Mouse (Mus musculus) neural tube, embryonic 14.5 days (tissue): ENCODE measurements around the gene E2f7. TPM values are rescaled to one million over a fixed set of nuclear protein-coding genes. Genes with fewer than 3 reads are reported as not detected.

ENCODE experiments used
- ATAC-seq: fragments of 200-750 bp; cut with Nextera tagmentation; 2 replicates; pipeline ENCODE4 v1.8.0; 2017; ENCODE audit warnings: low read depth, mild to moderate bottlenecking, moderate TSS enrichment, moderate library complexity
- H3K27ac ChIP-seq: fragments of 300-500 bp; sonication (generic); 2 replicates; pipeline ENCODE4 v1.5.1; 2014; ENCODE audit warnings: low read depth, mild to moderate bottlenecking, control low read depth, low read length, moderate library complexity, mixed read lengths
- H3K27me3 ChIP-seq: fragments of 300-500 bp; sonication (generic); 2 replicates; pipeline ENCODE4 v1.6.1; 2014; ENCODE audit warnings: low read length; ENCODE audit not compliant: control insufficient read depth, insufficient read depth
- H3K36me3 ChIP-seq: fragments of 300-500 bp; sonication (generic); 2 replicates; pipeline ENCODE4 v1.6.1; 2014; ENCODE audit warnings: low read length, mixed read lengths; ENCODE audit not compliant: control insufficient read depth, insufficient read depth
- H3K4me1 ChIP-seq: fragments of 300-500 bp; sonication (generic); 2 replicates; pipeline ENCODE4 v1.6.1; 2014; ENCODE audit warnings: low read length; ENCODE audit not compliant: control insufficient read depth, insufficient read depth
- H3K4me2 ChIP-seq: fragments of 300-500 bp; sonication (generic); 2 replicates; pipeline ENCODE4 v1.6.1; 2014; ENCODE audit warnings: mild to moderate bottlenecking, low read depth, low read length, control low read depth
- H3K4me3 ChIP-seq: fragments of 300-500 bp; sonication (generic); 2 replicates; pipeline ENCODE4 v1.5.1; 2014; ENCODE audit warnings: low read depth, low read length, control low read depth, mixed read lengths
- H3K9ac ChIP-seq: fragments of 300-500 bp; sonication (generic); replicated peaks from 2 replicates; pipeline ENCODE4 v1.6.1; 2014; ENCODE audit warnings: low read depth, mild to moderate bottlenecking, control low read depth, low read length, mixed read lengths
- H3K9me3 ChIP-seq: fragments of 300-500 bp; sonication (generic); 2 replicates; pipeline ENCODE4 v1.6.1; 2016; ENCODE audit warnings: low read length; ENCODE audit not compliant: control insufficient read depth
- WGBS: fragments of 180-500 bp; shearing (Covaris S2); extraction: QIAGEN DNeasy Blood & Tissue Kit; methylation state at CpG from one replicate; pipeline ENCODE4 v1.1.7; 2014; 5-methylcytosine and 5-hydroxymethylcytosine counted together
- polyA plus RNA-seq: library from polyadenylated mRNA; unstranded; fragments of >200 nt; fragmentation: Nextera tagmentation; extraction: Ambion mirVana; gene quantifications from 2 replicates; pipeline ENCODE4 v1.2.1, GENCODE M21; 2014

Gene E2f7
- 6.2 and 8.5 TPM in 2 replicates for polyA plus RNA-seq

GRCm38 (mm10) chr10:110744686-110745639, at the start of gene E2f7:
Gene E2f7 (plus strand): TSS chr10:110745439.
- Histone ChIP-seq H3K9ac (peak within 1 kb of the TSS; percentile 80), H3K9me3 (no peaks in the 10 kb centered on the region), H3K4me1 (peaks cover 8% of the 10 kb centered on the region; the same call in 1 of the 2 replicates), H3K27me3 (no peaks in the 10 kb centered on the region), H3K36me3 (no peaks in the 10 kb centered on the region), H3K4me2 (peak within 1 kb of the TSS; percentile 98), H3K4me3 (peak within 1 kb of the TSS; percentile 75), H3K27ac (peak within 1 kb of the TSS; percentile 78)
- ATAC-seq = peak; percentile 99
- WGBS = under 1% methylated on average over 86 of the region's 98 CpGs

GRCm38 (mm10) chr10:110701276-110701675, 44.0 kb upstream of the E2f7 start:
- H3K27ac ChIP-seq = no peak overlapping the region
- no peak overlapping the region for H3K9ac ChIP-seq
- no peaks in the 10 kb centered on the region for H3K9me3 ChIP-seq
- no peaks in the 10 kb centered on the region for H3K27me3 ChIP-seq
- H3K4me3 ChIP-seq = no peak overlapping the region
- WGBS = 79% methylated on average over 1 of the region's 1 CpGs
- ATAC-seq = no peak
- no peak overlapping the region for H3K4me2 ChIP-seq
- H3K36me3 ChIP-seq = no peaks in the 10 kb centered on the region
- no peaks in the 10 kb centered on the region for H3K4me1 ChIP-seq

- Histone ChIP-seq H3K4me2 (no peak overlapping the region), H3K4me1 (no peaks in the 10 kb centered on the region), H3K9me3 (no peaks in the 10 kb centered on the region), H3K27ac (no peak overlapping the region), H3K4me3 (no peak overlapping the region), H3K27me3 (no peaks in the 10 kb centered on the region), H3K9ac (no peak overlapping the region), H3K36me3 (no peaks in the 10 kb centered on the region)
- no peak for ATAC-seq
- WGBS = 61% methylated on average over 9 of the region's 9 CpGs
Observed at GRCm38 (mm10) chr10:110705672-110706071, 39.6 kb upstream of the E2f7 start.

DNA sequence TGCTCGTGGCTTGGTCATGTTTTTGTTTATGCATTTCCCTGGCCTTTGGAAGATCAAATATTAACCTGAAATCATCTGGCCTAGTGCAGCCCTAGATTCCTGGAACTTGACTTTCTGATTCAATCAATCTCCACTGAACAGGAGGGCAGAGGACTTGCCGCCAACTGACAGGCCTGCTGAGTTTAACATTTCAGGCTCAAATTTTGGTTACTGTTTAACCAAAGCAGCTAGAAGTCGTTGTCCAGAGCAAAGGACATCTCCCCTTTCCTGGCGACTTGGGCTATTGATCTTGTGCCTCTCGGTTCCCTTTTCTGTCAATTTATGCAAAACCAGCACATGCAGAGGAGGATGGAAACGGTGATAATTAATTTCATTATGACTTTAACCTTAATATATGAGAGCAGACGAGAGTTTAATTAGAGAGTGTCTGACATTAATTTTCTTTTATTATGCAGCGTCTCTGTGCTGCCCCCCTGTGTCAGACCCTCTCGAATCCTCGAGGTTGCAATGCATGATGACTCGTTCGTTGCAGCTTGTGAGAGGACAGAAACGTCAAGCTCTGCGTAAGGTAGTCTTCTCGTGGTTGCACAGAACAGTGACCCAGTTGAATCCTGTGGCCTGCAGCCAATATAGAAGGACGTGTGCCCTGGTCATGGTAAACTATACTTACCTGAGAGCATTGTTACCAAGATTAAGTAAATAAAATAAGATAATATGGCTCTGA, 37.7 kb upstream of the E2f7 start:
- no peak overlapping the region for H3K4me3 ChIP-seq
- no peaks in the 10 kb centered on the region for H3K36me3 ChIP-seq
- ATAC-seq = peak; percentile 71
- H3K9ac ChIP-seq = no peak overlapping the region
- H3K4me1 ChIP-seq = no peaks in the 10 kb centered on the region
- H3K4me2 ChIP-seq = no peak overlapping the region
- no peak overlapping the region for H3K27ac ChIP-seq
- no peaks in the 10 kb centered on the region for H3K27me3 ChIP-seq
- no peaks in the 10 kb centered on the region for H3K9me3 ChIP-seq
- 35% methylated on average over 16 of the region's 16 CpGs for WGBS

GRCm38 (mm10) chr10:110716887-110717286, 28.4 kb upstream of the E2f7 start:
- Histone ChIP-seq H3K27ac (no peak overlapping the region), H3K4me3 (no peak overlapping the region)
- 57% methylated on average over 10 of the region's 10 CpGs for WGBS

GRCm38 (mm10) chr10:110726431-110726830, 18.8 kb upstream of the E2f7 start:
- H3K27me3 ChIP-seq = no peaks in the 10 kb centered on the region
- no peak for ATAC-seq
- 84% methylated on average over 15 of the region's 15 CpGs for WGBS

More at GRCm38 (mm10) chr10:110716887-110717286, 28.4 kb upstream of the E2f7 start:
- Histone ChIP-seq H3K9ac (no peak overlapping the region), H3K4me2 (no peak overlapping the region), H3K9me3 (no peaks in the 10 kb centered on the region), H3K4me1 (no peaks in the 10 kb centered on the region), H3K36me3 (no peaks in the 10 kb centered on the region), H3K27me3 (no peaks in the 10 kb centered on the region)
- no peak for ATAC-seq

DNA sequence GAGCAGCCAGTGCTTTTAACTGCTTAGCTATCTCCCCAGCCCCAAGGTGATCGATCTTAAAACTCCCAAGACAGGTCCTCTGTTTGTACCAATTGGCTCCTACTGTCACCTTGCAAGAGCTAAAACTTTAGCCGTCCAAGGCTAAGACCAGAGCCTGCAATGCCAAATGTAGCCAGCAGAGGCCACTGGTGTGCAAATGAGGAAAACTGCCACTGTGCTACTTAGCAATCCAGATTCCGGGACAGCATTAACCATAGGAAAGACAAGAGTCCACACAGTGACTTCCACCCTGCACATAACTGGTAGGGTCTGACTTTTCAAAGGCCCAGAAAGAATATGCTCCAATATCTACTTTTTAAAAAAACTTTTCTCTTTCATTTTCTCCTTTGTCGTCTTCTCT, 17.4 kb upstream of the E2f7 start:
- ATAC-seq = no peak
- Histone ChIP-seq H3K9ac (no peak overlapping the region), H3K4me1 (no peaks in the 10 kb centered on the region), H3K36me3 (no peaks in the 10 kb centered on the region), H3K4me3 (no peak overlapping the region), H3K4me2 (no peak overlapping the region), H3K27me3 (no peaks in the 10 kb centered on the region), H3K9me3 (no peaks in the 10 kb centered on the region), H3K27ac (no peak overlapping the region)
- 62% methylated on average over 4 of the region's 4 CpGs for WGBS

More at GRCm38 (mm10) chr10:110726431-110726830, 18.8 kb upstream of the E2f7 start:
- Histone ChIP-seq H3K4me2 (no peak overlapping the region), H3K36me3 (no peaks in the 10 kb centered on the region), H3K4me1 (no peaks in the 10 kb centered on the region), H3K27ac (no peak overlapping the region), H3K4me3 (no peak overlapping the region), H3K9me3 (no peaks in the 10 kb centered on the region), H3K9ac (no peak overlapping the region)

DNA sequence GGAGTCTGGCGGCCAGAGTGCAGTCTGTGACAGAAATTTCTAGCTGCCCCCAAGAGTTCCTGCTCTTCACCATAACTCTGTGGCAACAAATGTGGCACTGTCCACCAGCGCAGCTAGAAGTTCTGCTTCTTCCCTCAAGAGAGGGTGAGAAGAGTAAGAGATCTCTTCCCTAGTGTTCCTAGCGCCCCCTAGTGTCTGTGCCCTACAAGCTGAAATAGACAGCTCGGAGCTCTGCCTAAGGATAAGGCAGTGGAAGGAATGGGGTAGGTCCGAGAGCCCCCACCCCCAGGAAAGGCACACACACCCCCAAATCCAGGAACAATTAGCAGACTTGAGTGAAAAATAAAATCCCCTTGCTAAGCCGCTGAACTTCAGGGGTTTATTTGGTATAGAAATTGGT, 11.9 kb upstream of the E2f7 start:
- peak; percentile 75 for ATAC-seq
- WGBS = 25% methylated on average over 6 of the region's 6 CpGs
- no peak overlapping the region for H3K4me3 ChIP-seq
- H3K27ac ChIP-seq = no peak overlapping the region
- H3K9me3 ChIP-seq = no peaks in the 10 kb centered on the region
- H3K4me1 ChIP-seq = no peaks in the 10 kb centered on the region
- H3K36me3 ChIP-seq = no peaks in the 10 kb centered on the region
- H3K27me3 ChIP-seq = no peaks in the 10 kb centered on the region
- no peak overlapping the region for H3K9ac ChIP-seq
- H3K4me2 ChIP-seq = no peak overlapping the region

GRCm38 (mm10) chr10:110743701-110744100, 1.5 kb upstream of the E2f7 start:
- no peak overlapping the region for H3K4me3 ChIP-seq
- no peak overlapping the region for H3K4me2 ChIP-seq
- H3K36me3 ChIP-seq = no peaks in the 10 kb centered on the region
- H3K27me3 ChIP-seq = no peaks in the 10 kb centered on the region
- H3K9me3 ChIP-seq = no peaks in the 10 kb centered on the region
- ATAC-seq = no peak
- no peak overlapping the region for H3K9ac ChIP-seq
- H3K27ac ChIP-seq = no peak overlapping the region
- peaks cover 8% of the 10 kb centered on the region; the same call in 1 of the 2 replicates for H3K4me1 ChIP-seq
- 95% methylated on average over 6 of the region's 6 CpGs for whole genome bisulfite sequencing
